Mouse (Mus musculus) erythroblast, embryonic 14.5 days (primary cell): ENCODE data around the gene Zc3h8.

ENCODE experiments used
- GATA1 ChIP-seq: IDR thresholded peaks from 2 replicates; pipeline ENCODE4 v1.6.1; 2012; ENCODE audit warnings: low read length, inconsistent platforms, mixed read lengths
- TAL1 ChIP-seq: IDR thresholded peaks from 3 replicates; pipeline ENCODE4 v1.6.1; 2012; ENCODE audit warnings: low read length, inconsistent platforms, mixed read lengths

DNA sequence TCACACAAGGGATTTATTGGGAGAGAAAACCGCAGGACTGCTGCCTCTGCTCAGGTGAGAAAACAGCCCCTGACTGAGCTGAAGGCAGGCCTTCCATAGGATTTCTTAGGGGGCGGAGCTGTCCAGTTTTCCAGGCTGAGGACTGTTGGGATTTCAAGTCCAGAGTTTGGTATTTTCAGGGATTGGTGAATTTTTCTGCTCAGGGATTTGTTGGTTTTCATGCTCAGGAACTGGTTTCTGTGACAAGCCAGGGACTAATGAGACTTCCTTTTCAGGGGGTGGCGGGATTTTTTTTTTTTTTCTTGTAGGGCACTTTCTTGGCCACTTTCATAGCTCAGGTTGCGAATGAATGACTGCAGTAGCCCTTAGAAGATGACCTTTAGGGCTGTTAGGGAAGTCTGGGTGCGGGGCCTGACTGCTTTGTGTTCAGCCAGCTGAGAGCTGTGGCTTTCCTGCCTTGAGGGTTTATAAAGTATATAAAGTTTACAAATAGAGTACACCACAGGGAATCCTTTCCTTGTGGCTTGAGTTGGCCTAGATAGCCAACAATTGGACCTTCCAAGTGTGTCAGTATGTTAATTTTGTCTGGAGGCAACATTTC, 21.7 kb upstream of the Zc3h8 start:
- no peak for TF ChIP-seq GATA1
- no peak for TF ChIP-seq TAL1
